Mouse (Mus musculus): ENCODE data around the gene Eps8l3. TPM values are rescaled to one million over a fixed set of nuclear protein-coding genes. Genes with fewer than 3 reads are reported as not detected.

The Eps8l3 gene
- total RNA-seq (2014; fragmentation: Nextera tagmentation): not detected in 2 replicates
- not detected in 2 replicates for total RNA-seq (2017)

GRCm38 (mm10) chr3:107877005-107877404 is at the start of gene Eps8l3:
Gene Eps8l3, plus strand, starts transcription at chr3:107877229.
- ATAC-seq (replicated peaks; ENCODE audit: low FRiP score, low TSS enrichment, poor library complexity, severe bottlenecking): no peak

GRCm38 (mm10) chr3:107827873-107828405 is 49.1 kb upstream of the Eps8l3 start:
- ATAC-seq (replicated peaks; ENCODE audit: low FRiP score, low TSS enrichment, poor library complexity, severe bottlenecking): no peak

- no peak for ATAC-seq (replicated peaks; ENCODE audit: low FRiP score, low TSS enrichment, poor library complexity, severe bottlenecking)
Measured at GRCm38 (mm10) chr3:107828518-107828917, 48.5 kb upstream of the Eps8l3 start.

- ATAC-seq (replicated peaks; ENCODE audit: low FRiP score, low TSS enrichment, poor library complexity, severe bottlenecking): no peak
Measured at GRCm38 (mm10) chr3:107828997-107829396, 48.0 kb upstream of the Eps8l3 start.

GRCm38 (mm10) chr3:107829625-107830024 is 47.4 kb upstream of the Eps8l3 start:
- no peak for ATAC-seq (replicated peaks; ENCODE audit: low FRiP score, low TSS enrichment, poor library complexity, severe bottlenecking)

GRCm38 (mm10) chr3:107831875-107832554 is 45.0 kb upstream of the Eps8l3 start:
- ATAC-seq (replicated peaks; ENCODE audit: low FRiP score, low TSS enrichment, poor library complexity, severe bottlenecking): peak; percentile 48

GRCm38 (mm10) chr3:107832645-107833044 is 44.4 kb upstream of the Eps8l3 start:
- no peak for ATAC-seq (replicated peaks; ENCODE audit: low FRiP score, low TSS enrichment, poor library complexity, severe bottlenecking)

GRCm38 (mm10) chr3:107833370-107833769 is 43.7 kb upstream of the Eps8l3 start:
- ATAC-seq (replicated peaks; ENCODE audit: low FRiP score, low TSS enrichment, poor library complexity, severe bottlenecking): peak; percentile 58

- ATAC-seq (replicated peaks; ENCODE audit: low FRiP score, low TSS enrichment, poor library complexity, severe bottlenecking): no peak
Measured at GRCm38 (mm10) chr3:107833872-107834341, 43.1 kb upstream of the Eps8l3 start.

- ATAC-seq (replicated peaks; ENCODE audit: low FRiP score, low TSS enrichment, poor library complexity, severe bottlenecking): no peak
Measured at GRCm38 (mm10) chr3:107835301-107835700, 41.7 kb upstream of the Eps8l3 start.

GRCm38 (mm10) chr3:107839855-107840254 is 37.2 kb upstream of the Eps8l3 start:
- ATAC-seq (replicated peaks; ENCODE audit: low FRiP score, low TSS enrichment, poor library complexity, severe bottlenecking): no peak

GRCm38 (mm10) chr3:107840855-107841254 is 36.2 kb upstream of the Eps8l3 start:
- ATAC-seq (replicated peaks; ENCODE audit: low FRiP score, low TSS enrichment, poor library complexity, severe bottlenecking): 0 out of 2 replicates have a peak, but pooled peaks have one; percentile 29

- ATAC-seq (replicated peaks; ENCODE audit: low FRiP score, low TSS enrichment, poor library complexity, severe bottlenecking): no peak
Measured at GRCm38 (mm10) chr3:107841370-107841769, 35.7 kb upstream of the Eps8l3 start.

GRCm38 (mm10) chr3:107843406-107843805 is 33.6 kb upstream of the Eps8l3 start:
- no peak for ATAC-seq (replicated peaks; ENCODE audit: low FRiP score, low TSS enrichment, poor library complexity, severe bottlenecking)

- ATAC-seq (replicated peaks; ENCODE audit: low FRiP score, low TSS enrichment, poor library complexity, severe bottlenecking): no peak
Measured at GRCm38 (mm10) chr3:107844001-107844400, 33.0 kb upstream of the Eps8l3 start.

GRCm38 (mm10) chr3:107844499-107844898 is 32.5 kb upstream of the Eps8l3 start:
- no peak for ATAC-seq (replicated peaks; ENCODE audit: low FRiP score, low TSS enrichment, poor library complexity, severe bottlenecking)

GRCm38 (mm10) chr3:107846175-107846574 is 30.9 kb upstream of the Eps8l3 start:
- no peak for ATAC-seq (replicated peaks; ENCODE audit: low FRiP score, low TSS enrichment, poor library complexity, severe bottlenecking)

- ATAC-seq (replicated peaks; ENCODE audit: low FRiP score, low TSS enrichment, poor library complexity, severe bottlenecking): no peak
Measured at GRCm38 (mm10) chr3:107846835-107847234, 30.2 kb upstream of the Eps8l3 start.

GRCm38 (mm10) chr3:107848126-107848525 is 28.9 kb upstream of the Eps8l3 start:
- ATAC-seq (replicated peaks; ENCODE audit: low FRiP score, low TSS enrichment, poor library complexity, severe bottlenecking): no peak

- ATAC-seq (replicated peaks; ENCODE audit: low FRiP score, low TSS enrichment, poor library complexity, severe bottlenecking): 0 out of 2 replicates have a peak, but pooled peaks have one; percentile 32
Measured at GRCm38 (mm10) chr3:107849000-107849692, 27.9 kb upstream of the Eps8l3 start.

- ATAC-seq (replicated peaks; ENCODE audit: low FRiP score, low TSS enrichment, poor library complexity, severe bottlenecking): no peak
Measured at GRCm38 (mm10) chr3:107849693-107850031, 27.4 kb upstream of the Eps8l3 start.

All from megakaryocyte-erythroid progenitor cell, adult 5-6 weeks (primary cell).